Mouse (Mus musculus) cerebellum, adult 11 months (tissue): ENCODE results near the gene Bace1.
A peak's percentile ranks its signal among the peaks of the same experiment; 100 is the strongest.

Experiments used
- DNase-seq: peaks from one replicate; pipeline ENCODE4 v3.0.0; 2022

The Bace1 gene

DNA sequence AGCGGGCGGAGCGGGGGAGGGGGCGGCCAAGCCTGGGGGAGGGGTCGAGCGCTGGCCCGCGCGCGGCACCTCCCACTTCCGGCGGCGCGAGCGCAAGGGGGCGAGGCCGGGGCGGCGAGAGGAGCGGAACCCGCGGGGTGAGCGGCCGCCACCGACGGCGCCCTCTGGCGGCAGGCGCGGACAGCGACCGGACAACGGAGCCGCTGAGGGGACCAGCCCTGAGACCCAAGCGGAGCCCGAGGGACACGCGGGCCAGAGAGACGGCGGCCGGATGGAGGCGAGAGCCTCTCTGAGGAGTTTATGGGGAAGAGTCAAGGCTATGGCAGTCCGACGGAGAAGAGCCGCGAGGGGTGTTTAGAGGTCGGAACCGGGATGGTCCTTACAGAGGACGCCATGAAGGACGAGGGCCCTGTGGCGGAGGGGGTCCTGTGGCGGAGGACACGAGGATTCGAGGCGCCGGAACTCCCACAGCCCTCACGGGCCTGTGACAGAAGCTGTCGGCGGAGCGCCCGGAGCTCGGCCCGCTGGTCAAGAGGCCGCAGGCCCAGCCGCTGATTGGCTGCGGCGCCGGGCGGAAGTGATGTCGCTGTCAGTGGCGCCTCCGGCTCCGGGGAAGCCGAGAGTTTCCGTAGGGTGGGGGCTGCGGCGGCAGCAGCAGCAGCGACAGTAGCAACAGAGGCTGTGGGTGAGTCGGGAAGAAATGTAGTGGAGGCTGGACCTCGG is 68.1 kb downstream of the Bace1 start, which contains the start of the genes Pcsk7 and Rnf214:
Gene Pcsk7, plus strand, starts transcription at position 143 of the 723 bp plus-strand sequence.
Gene Rnf214, minus strand, starts transcription at position 557 of the 723 bp plus-strand sequence.
- peak; percentile 89 for DNase-seq

DNA sequence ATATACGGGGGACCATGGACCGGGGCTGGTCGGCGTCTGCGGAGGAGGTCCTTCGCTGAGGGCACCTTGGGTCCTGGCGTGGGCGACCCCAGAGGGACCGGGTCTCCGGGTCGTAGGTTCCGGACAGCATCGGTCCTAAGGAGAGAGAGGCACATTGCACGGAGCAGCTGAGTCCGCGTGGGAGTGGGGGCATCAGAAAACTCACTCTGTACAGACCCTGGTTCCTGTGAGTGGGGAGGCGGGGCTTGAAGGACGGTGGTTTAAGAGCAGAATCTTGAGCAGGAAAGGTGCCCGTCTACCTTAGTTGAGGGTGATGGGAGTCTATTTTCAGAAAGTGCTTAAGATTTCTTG is 68.7 kb downstream of the Bace1 start:
- no peak for DNase-seq

DNA sequence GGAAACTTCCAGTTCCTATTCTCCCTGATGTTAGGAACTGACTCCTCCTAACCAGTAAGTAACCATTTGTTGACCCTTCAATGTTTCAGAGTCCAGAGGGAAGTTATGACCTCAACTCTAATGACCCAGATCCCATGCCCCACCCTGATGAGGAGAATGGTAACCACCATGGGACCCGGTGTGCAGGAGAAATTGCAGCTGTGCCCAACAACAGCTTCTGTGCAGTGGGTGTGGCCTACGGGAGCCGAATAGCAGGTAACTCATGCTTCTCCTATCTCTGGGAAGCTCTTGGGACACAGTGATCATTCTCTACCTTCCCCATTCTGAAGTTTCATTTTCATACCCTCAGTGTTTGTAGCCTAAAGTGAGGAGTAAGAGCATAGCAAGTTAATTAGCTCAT is 72.6 kb downstream of the Bace1 start:
- DNase-seq = no peak

DNA sequence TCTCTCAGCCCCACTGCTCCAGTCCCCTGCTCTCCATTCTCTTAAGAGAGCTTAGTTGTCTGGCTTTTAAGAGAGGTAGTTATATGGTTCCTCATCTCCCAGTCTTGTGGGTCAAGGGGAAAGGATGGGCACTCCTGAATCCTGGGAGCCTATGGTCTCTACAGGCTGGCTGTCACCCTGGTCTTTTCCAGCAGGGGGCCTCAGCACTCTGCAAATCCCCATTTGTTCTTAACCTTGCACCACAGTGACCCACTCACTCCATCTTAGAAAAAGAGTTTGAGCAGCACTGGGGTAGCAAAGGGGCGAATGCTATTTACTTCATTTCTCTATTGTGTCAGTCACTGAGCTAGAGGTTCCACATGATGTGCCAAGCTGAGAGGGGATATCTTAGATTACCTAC is 73.3 kb downstream of the Bace1 start:
- DNase-seq = no peak
